Mouse (Mus musculus) stomach, embryonic 14.5 days (tissue): ENCODE data around the gene Tmprss9. TPM values are rescaled to one million over a fixed set of nuclear protein-coding genes. Genes with fewer than 3 reads are reported as not detected.
A peak's percentile ranks its signal among the peaks of the same experiment; 100 is the strongest.
"Not testable (repeated sequence)": the region's sequence is repeated elsewhere in the genome, so short reads cannot be mapped to it uniquely, and the experiment has no call there.

Source experiments
- ATAC-seq: fragments of 200-750 bp; cut with Nextera tagmentation; 2 replicates; pipeline ENCODE4 v1.8.0; 2017; ENCODE audit warnings: low read depth, moderate TSS enrichment; ENCODE audit not compliant: insufficient number of reproducible peaks, insufficient read depth, low FRiP score
- H3K27ac ChIP-seq: fragments of 300-500 bp; sonication (generic); 2 replicates; pipeline ENCODE4 v1.5.1; 2014; ENCODE audit warnings: mild to moderate bottlenecking, low read length, moderate library complexity, mixed read lengths
- H3K27me3 ChIP-seq: fragments of 300-500 bp; sonication (generic); 2 replicates; pipeline ENCODE4 v1.6.1; 2014; ENCODE audit warnings: low read length, control low read depth, mixed read lengths; ENCODE audit not compliant: control insufficient read depth, insufficient read depth
- H3K36me3 ChIP-seq: fragments of 300-500 bp; sonication (generic); 2 replicates; pipeline ENCODE4 v1.6.1; 2014; ENCODE audit warnings: mild to moderate bottlenecking, control low read depth, low read length, moderate library complexity, mixed read lengths; ENCODE audit not compliant: control insufficient read depth, insufficient read depth
- H3K4me1 ChIP-seq: fragments of 300-500 bp; sonication (generic); 2 replicates; pipeline ENCODE4 v1.6.1; 2014; ENCODE audit warnings: low read length, control low read depth, mixed read lengths; ENCODE audit not compliant: control insufficient read depth, insufficient read depth
- H3K4me2 ChIP-seq: fragments of 300-500 bp; sonication (generic); replicated peaks from 2 replicates; pipeline ENCODE4 v1.6.1; 2014; ENCODE audit warnings: low read depth, low read length, control low read depth
- H3K4me3 ChIP-seq: fragments of 300-500 bp; sonication (generic); 2 replicates; pipeline ENCODE4 v1.5.1; 2014; ENCODE audit warnings: low read depth, low read length, control low read depth
- H3K9ac ChIP-seq: fragments of 300-500 bp; sonication (generic); replicated peaks from 2 replicates; pipeline ENCODE4 v1.6.1; 2014; ENCODE audit warnings: low read depth, mild to moderate bottlenecking, control low read depth, low read length, moderate library complexity, mixed read lengths
- H3K9me3 ChIP-seq: fragments of 300-500 bp; sonication (generic); 2 replicates; pipeline ENCODE4 v1.6.1; 2016; ENCODE audit warnings: low read depth, low read length, control low read depth; ENCODE audit not compliant: control insufficient read depth
- WGBS: fragments of 180-500 bp; shearing (Covaris S2); extraction: QIAGEN DNeasy Blood & Tissue Kit; methylation state at CpG from one replicate; pipeline ENCODE4 v1.1.7; 2014; 5-methylcytosine and 5-hydroxymethylcytosine counted together
- polyA plus RNA-seq: library from polyadenylated mRNA; unstranded; fragments of >200 nt; fragmentation: Nextera tagmentation; extraction: Ambion mirVana; gene quantifications from 2 replicates; pipeline ENCODE4 v1.2.1, GENCODE M21; 2014

Tmprss9 gene
- polyA plus RNA-seq, 1 experiment from 2014 or later, result 0.07 TPM

DNA sequence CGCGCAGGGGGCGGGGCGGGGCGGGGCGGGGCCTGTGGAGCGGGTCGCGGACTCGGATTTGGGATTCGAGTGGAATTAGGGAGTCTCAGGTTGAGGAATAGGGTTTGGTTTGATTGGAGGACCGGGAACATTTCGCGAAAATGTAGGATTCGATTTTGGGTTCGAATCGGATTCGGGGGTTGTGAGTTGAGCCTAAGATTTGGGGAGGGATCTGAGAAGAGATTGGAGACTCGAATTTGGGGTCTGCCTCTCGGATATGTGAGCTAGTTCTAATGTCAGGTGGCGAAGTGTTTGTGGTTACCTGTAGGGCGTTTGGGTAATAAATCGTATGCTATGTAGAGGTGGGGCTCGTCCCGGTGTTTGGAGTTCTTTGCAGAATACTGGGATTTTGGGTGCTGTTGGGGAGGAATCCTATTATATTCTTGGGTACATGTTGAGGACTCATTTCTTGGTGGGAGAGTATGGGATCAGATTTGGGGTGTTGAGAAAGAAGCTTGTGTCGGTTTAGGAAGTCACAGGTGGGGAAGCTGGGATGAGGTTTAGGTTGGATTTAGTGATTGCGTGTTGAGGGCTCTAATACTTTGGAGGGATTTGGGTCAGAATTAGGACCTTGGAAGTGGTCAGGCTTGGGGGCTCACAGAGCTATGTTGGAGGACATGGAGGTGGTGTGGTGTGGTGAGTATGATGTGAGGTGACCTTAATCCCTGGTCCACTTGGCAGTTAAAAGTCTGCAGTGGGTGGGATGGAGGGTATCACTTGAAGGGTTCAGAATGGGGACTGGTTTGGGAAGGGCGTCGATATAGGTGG, 44.4 kb upstream of the Tmprss9 start:
- WGBS, result 8% methylated on average over 29 of the region's 29 CpGs
- no peaks in the 10 kb centered on the region for H3K27me3 ChIP-seq

DNA sequence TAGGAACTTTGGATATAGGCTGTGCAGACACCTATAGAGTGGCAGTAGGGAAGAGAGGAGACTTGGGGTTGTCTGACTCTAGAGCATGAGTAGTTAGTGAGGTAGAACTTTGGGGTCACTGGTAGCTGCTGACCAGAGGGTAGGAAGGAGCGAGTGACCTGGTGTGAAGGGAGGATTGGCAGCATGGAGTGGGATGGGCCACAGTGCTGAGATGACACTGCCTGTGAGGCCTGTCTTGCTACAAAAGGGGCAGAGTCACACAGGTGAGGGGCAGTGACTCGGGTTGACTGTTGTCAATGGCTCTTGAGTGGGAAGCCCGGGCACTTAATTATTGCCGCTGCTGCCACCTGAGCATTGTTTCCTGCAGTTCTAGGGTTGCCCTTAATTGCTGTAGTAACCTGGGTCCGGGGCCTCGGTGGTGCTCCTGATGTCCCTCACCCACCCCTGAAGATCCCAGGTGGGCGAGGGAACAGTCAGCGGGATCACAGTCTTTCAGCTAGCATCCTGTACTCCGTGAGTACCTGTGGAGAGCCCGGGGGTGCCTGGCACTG, 43.7 kb upstream of the Tmprss9 start:
- H3K36me3 ChIP-seq, result peaks cover 13% of the 10 kb centered on the region
- H3K9ac ChIP-seq, result peak overlapping the region; percentile 95; the same call in 1 of the 2 replicates
- H3K4me2 ChIP-seq, result peak overlapping the region; percentile 97
- H3K27ac ChIP-seq, result no peak overlapping the region
- peaks cover 21% of the 10 kb centered on the region for H3K4me1 ChIP-seq
- WGBS, result 76% methylated on average over 10 of the region's 10 CpGs
- ATAC-seq, result no peak
- H3K27me3 ChIP-seq, result no peaks in the 10 kb centered on the region
- H3K9me3 ChIP-seq, result no peaks in the 10 kb centered on the region
- H3K4me3 ChIP-seq, result peak overlapping the region; percentile 71

More for the DNA sequence above, 44.4 kb upstream of the Tmprss9 start:
- H3K9ac ChIP-seq, result peak overlapping the region; percentile 95
- H3K36me3 ChIP-seq, result peaks cover 13% of the 10 kb centered on the region
- ATAC-seq, result no peak
- peak overlapping the region; percentile 71 for H3K4me3 ChIP-seq
- no peaks in the 10 kb centered on the region for H3K9me3 ChIP-seq
- H3K4me2 ChIP-seq, result peak overlapping the region; percentile 97
- peaks cover 21% of the 10 kb centered on the region for H3K4me1 ChIP-seq
- peak overlapping the region; percentile 90 for H3K27ac ChIP-seq

DNA sequence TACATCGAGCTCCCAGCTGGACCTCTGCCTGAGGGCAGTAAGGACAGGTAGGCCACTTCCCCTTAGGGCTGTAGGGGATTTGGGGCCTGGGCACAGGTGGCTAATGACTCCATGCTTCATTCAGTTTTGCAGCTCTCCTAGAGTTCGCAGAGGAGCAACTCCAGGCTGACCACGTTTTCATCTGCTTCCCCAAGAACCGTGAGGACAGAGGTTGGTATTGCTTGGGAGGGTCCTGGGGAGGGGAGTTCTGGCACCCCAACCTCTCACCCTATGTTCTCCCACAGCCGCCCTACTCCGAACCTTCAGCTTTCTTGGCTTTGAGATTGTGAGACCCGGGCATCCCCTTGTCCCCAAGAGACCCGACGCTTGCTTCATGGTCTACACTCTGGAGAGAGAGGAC, 43.1 kb upstream of the Tmprss9 start:
- H3K9ac ChIP-seq, H3K4me3 ChIP-seq, H3K27me3 ChIP-seq, H3K9me3 ChIP-seq, ATAC-seq, H3K4me2 ChIP-seq, H3K27ac ChIP-seq: not testable (repeated sequence)
- Histone ChIP-seq H3K4me1 (peaks cover 21% of the 10 kb centered on the region), H3K36me3 (peaks cover 13% of the 10 kb centered on the region)
- WGBS, result 81% methylated on average over 7 of the region's 9 CpGs

DNA sequence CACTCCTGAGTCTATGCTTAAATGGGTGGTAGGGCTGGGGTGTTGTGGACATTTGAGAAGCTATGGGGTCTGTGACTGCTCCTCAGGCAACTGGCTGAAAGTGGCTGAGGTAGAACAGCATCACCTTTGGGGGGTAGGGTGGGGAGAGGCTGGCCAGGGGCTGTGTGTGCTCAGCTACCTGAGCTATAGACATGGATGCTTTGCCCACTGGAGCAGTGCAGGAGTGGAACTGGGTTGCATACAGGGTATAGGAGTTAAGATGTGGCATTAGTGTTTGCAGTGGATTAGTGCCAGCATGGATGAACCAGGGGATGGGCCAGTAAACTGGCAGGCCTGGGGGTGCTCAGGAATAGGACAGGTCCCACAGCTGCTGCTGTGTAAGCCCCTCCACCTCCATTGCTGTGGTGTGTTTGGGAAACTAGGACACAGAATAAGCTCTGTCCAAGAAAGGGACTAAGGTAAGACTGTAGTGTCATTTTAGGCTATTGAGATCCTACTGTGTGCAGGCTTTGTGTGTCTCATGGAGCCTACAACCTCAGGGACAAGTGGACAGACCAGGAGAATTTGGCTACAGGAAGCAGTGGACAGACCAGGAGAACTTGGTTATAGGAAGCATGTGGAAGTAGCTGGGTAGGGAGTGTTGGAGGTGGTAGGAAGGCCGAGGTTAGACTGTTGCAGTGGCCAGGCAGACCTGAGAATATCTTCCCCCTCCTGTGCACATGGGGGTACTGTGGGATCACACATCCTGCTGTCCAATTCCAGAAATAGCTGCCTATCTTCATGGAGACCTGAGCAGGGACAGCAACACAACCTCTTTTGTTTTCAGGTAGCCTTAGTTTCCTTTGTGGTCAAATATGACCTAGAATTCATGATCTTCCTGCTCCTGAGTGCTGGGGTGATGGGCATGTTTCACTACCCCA, 42.0 kb upstream of the Tmprss9 start:
- no peak overlapping the region for H3K4me2 ChIP-seq
- ATAC-seq, result no peak
- peaks cover 13% of the 10 kb centered on the region for H3K36me3 ChIP-seq
- WGBS, result 44% methylated on average over 1 of the region's 1 CpGs
- peaks cover 21% of the 10 kb centered on the region for H3K4me1 ChIP-seq
- no peak overlapping the region for H3K4me3 ChIP-seq
- peaks cover 2% of the 10 kb centered on the region; the same call in 1 of the 2 replicates for H3K9me3 ChIP-seq
- no peak overlapping the region for H3K9ac ChIP-seq
- peaks cover 4% of the 10 kb centered on the region; the same call in 1 of the 2 replicates for H3K27me3 ChIP-seq
- H3K27ac ChIP-seq, result no peak overlapping the region

DNA sequence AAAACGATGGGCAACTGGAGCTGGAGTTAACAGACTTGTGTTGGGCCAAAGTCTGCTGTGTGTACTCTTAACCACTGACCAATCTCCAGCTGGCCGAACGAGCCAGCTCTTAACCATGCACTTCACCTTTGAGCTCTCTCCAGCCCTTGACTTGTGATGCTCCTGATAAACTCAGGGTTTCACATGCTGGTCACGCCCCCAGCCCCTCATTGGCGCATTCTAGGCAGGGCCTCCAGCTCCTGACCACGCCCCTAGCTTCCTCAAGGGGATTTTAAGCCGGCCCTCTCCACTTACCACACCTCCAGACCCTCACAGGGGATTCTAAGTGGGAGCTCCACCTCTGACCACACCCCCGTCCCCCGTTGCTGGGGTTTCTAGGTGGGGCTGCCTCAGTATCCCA, 40.5 kb upstream of the Tmprss9 start:
- H3K9ac ChIP-seq, result no peak overlapping the region
- no peak overlapping the region for H3K27ac ChIP-seq
- peak; percentile 3; the same call in 1 of the 2 replicates for ATAC-seq
- 5% methylated on average over 9 of the region's 9 CpGs for WGBS
- peaks cover 24% of the 10 kb centered on the region for H3K4me1 ChIP-seq
- peaks cover 13% of the 10 kb centered on the region for H3K36me3 ChIP-seq
- H3K4me3 ChIP-seq, result no peak overlapping the region
- H3K27me3 ChIP-seq, result peaks cover 17% of the 10 kb centered on the region
- H3K9me3 ChIP-seq, result peaks cover 5% of the 10 kb centered on the region; the same call in 1 of the 2 replicates
- H3K4me2 ChIP-seq, result no peak overlapping the region

DNA sequence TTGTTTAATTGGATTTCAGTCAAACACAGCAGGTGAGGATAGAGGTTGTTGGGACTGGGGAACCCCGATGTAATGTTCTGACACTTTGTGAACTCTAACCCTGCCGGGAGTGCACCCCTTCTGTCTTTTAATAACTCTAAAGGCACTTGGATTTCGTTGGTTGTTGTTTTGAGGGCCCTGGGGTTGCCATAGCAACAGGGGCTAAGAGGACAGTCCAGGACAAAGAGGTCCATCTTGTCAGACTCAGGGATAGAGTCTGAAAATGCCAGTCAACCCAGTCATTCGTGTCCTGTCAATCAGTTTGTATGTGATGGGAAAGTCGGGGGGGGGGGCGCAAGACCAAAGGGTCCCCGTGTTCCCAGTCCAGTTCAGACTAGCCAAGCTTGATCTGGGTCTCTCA, 38.8 kb upstream of the Tmprss9 start:
- no peak overlapping the region for H3K4me3 ChIP-seq

DNA sequence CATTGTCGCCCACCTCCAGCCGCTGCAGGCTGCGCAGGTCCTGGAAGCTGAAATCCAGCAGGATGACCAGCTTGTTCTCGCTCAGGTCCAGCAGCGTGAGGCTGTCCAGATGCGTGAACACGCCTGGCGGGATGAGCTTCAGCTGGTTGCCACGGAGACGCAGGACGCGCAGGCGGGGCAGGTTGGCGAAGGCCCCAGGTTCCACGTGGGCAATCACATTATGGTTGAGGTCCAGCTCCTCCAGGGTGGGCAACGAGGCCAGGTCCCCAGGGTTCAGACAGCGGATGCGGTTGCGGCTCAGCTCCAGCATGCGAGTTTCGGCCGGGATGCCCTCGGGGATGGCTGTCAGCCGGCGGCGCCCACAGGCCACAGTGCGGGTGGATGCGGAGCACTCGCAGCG, 36.0 kb upstream of the Tmprss9 start:
- Histone ChIP-seq H3K27me3 (peaks cover 22% of the 10 kb centered on the region), H3K36me3 (no peaks in the 10 kb centered on the region)

More for the DNA sequence above, 38.8 kb upstream of the Tmprss9 start:
- H3K4me1 ChIP-seq, result peaks cover 20% of the 10 kb centered on the region
- ATAC-seq, result no peak
- WGBS, result 77% methylated on average over 7 of the region's 7 CpGs
- H3K4me2 ChIP-seq, result no peak overlapping the region
- H3K27ac ChIP-seq, result no peak overlapping the region
- H3K36me3 ChIP-seq, result peaks cover 11% of the 10 kb centered on the region
- H3K27me3 ChIP-seq, result peaks cover 22% of the 10 kb centered on the region
- H3K9me3 ChIP-seq, result peaks cover 5% of the 10 kb centered on the region; the same call in 1 of the 2 replicates
- no peak overlapping the region for H3K9ac ChIP-seq

DNA sequence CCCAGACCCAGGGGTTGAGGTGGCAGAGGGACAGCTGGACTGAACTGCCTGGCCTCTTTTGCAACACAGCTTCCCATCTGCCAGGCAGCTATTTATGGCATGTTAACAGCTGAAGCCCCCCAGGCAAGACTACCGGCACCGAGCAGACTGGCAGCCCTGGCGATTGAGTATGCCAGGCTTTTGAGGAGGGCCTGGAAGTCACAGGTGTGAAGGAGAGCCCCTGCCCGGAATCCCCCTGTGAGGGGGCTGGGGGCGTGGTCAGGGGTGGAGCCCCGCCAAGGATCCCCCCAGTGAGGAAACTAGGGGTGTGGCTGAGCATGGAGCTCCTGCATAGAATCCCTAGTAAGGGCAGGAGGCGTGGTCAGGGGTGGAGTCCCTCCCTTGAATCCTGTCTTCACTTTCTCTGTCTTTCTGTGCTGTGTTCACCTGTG, 34.7 kb upstream of the Tmprss9 start:
- H3K4me2 ChIP-seq, result no peak overlapping the region
- ATAC-seq, result no peak; the same call in 1 of the 2 replicates
- H3K36me3 ChIP-seq, result no peaks in the 10 kb centered on the region
- peaks cover 3% of the 10 kb centered on the region; the same call in 1 of the 2 replicates for H3K4me1 ChIP-seq
- no peak overlapping the region for H3K27ac ChIP-seq
- H3K9me3 ChIP-seq, result peaks cover 5% of the 10 kb centered on the region; the same call in 1 of the 2 replicates
- no peak overlapping the region for H3K4me3 ChIP-seq
- 50% methylated on average over 7 of the region's 7 CpGs for WGBS
- H3K9ac ChIP-seq, result no peak overlapping the region
- peaks cover 24% of the 10 kb centered on the region for H3K27me3 ChIP-seq

More for the DNA sequence above, 36.0 kb upstream of the Tmprss9 start:
- H3K4me1 ChIP-seq, result peaks cover 9% of the 10 kb centered on the region
- no peak overlapping the region for H3K27ac ChIP-seq
- H3K9ac ChIP-seq, result no peak overlapping the region
- H3K4me3 ChIP-seq, result no peak overlapping the region
- WGBS, result 43% methylated on average over 30 of the region's 30 CpGs
- no peak for ATAC-seq
- peaks cover 5% of the 10 kb centered on the region; the same call in 1 of the 2 replicates for H3K9me3 ChIP-seq
- 0 out of 2 replicates have a peak overlapping the region, but pooled peaks have one; percentile 0 for H3K4me2 ChIP-seq
